Mouse (Mus musculus) forebrain, embryonic 15.5 days (tissue): ENCODE data around the gene Ascc2. TPM values are rescaled to one million over a fixed set of nuclear protein-coding genes. Genes with fewer than 3 reads are reported as not detected.

Source experiments
- ATAC-seq: fragments of 200-750 bp; cut with Nextera tagmentation; replicated peaks from 2 replicates; pipeline ENCODE4 v1.8.0; 2017; ENCODE audit warnings: mild to moderate bottlenecking, moderate TSS enrichment, moderate library complexity
- H3K27ac ChIP-seq: fragments of 300-500 bp; sonication (generic); replicated peaks from 2 replicates; pipeline ENCODE4 v1.5.1; 2015; ENCODE audit warnings: mild to moderate bottlenecking, inconsistent platforms
- H3K27me3 ChIP-seq: fragments of 300-500 bp; sonication (generic); 2 replicates; pipeline ENCODE4 v1.6.1; 2015; ENCODE audit warnings: inconsistent platforms
- H3K36me3 ChIP-seq: fragments of 300-500 bp; sonication (generic); 2 replicates; pipeline ENCODE4 v1.6.1; 2015; ENCODE audit warnings: mild to moderate bottlenecking, inconsistent platforms
- H3K4me1 ChIP-seq: fragments of 300-500 bp; sonication (generic); 2 replicates; pipeline ENCODE4 v1.6.1; 2015; ENCODE audit warnings: inconsistent platforms
- H3K4me2 ChIP-seq: fragments of 300-500 bp; sonication (generic); replicated peaks from 2 replicates; pipeline ENCODE4 v1.6.1; 2015; ENCODE audit warnings: mild to moderate bottlenecking, inconsistent platforms
- H3K4me3 ChIP-seq: fragments of 300-500 bp; sonication (generic); 2 replicates; pipeline ENCODE4 v1.5.1; 2015; ENCODE audit warnings: mild to moderate bottlenecking, inconsistent platforms
- H3K9ac ChIP-seq: fragments of 300-500 bp; sonication (generic); replicated peaks from 2 replicates; pipeline ENCODE4 v1.6.1; 2015; ENCODE audit warnings: mild to moderate bottlenecking, inconsistent platforms
- H3K9me3 ChIP-seq: fragments of 300-500 bp; sonication (generic); 2 replicates; pipeline ENCODE4 v1.6.1; 2016; ENCODE audit warnings: inconsistent platforms
- WGBS: fragments of 180-500 bp; shearing (Covaris S2); methylation state at CpG from one replicate; pipeline ENCODE4 v1.1.7; 2015; ENCODE audit warnings: mixed read lengths; 5-methylcytosine and 5-hydroxymethylcytosine counted together
- polyA plus RNA-seq: library from polyadenylated mRNA; unstranded; fragments of >200 nt; fragmentation: Nextera tagmentation; extraction: Ambion mirVana; gene quantifications from 2 replicates; pipeline ENCODE4 v1.2.1, GENCODE M21; 2015

The Ascc2 gene
- polyA plus RNA-seq, 1 experiment from 2014 or later = 24.0 TPM

GRCm38 (mm10) chr11:4731781-4732180, 94.2 kb downstream of the Ascc2 start:
- WGBS = 78% methylated on average over 7 of the region's 7 CpGs
- Histone ChIP-seq H3K4me1 (peaks cover 4% of the 10 kb centered on the region; the same call in 1 of the 2 replicates), H3K9me3 (no peaks in the 10 kb centered on the region), H3K36me3 (no peaks in the 10 kb centered on the region), H3K4me3 (no peak overlapping the region), H3K27ac (no peak overlapping the region), H3K9ac (no peak overlapping the region), H3K27me3 (no peaks in the 10 kb centered on the region), H3K4me2 (no peak overlapping the region)
- ATAC-seq = no peak

- H3K9me3 ChIP-seq = no peaks in the 10 kb centered on the region
- WGBS = 36% methylated on average over 12 of the region's 12 CpGs
- no peak overlapping the region for H3K4me2 ChIP-seq
- no peak overlapping the region for H3K9ac ChIP-seq
- H3K27ac ChIP-seq = no peak overlapping the region
- no peak for ATAC-seq
- no peaks in the 10 kb centered on the region for H3K36me3 ChIP-seq
- H3K27me3 ChIP-seq = no peaks in the 10 kb centered on the region
- peaks cover 11% of the 10 kb centered on the region for H3K4me1 ChIP-seq
- H3K4me3 ChIP-seq = no peak overlapping the region
Measured at GRCm38 (mm10) chr11:4734179-4734578, 96.6 kb downstream of the Ascc2 start.

Other genes starting within 250 kb of the Ascc2 start
- not detected in 2 replicates for gene Hormad2, start 196.6 kb upstream of the Ascc2 start, polyA plus RNA-seq
- gene Mtmr3, start 42.9 kb upstream of the Ascc2 start, polyA plus RNA-seq = 42.0 TPM in 2 replicates
- not detected in 2 replicates for gene Gm11032, start 17.7 kb upstream of the Ascc2 start, polyA plus RNA-seq
- gene Uqcr10, start 66.6 kb downstream of the Ascc2 start, polyA plus RNA-seq = 538 and 557 TPM in 2 replicates
- 72.3 and 78.4 TPM in 2 replicates for gene Zmat5, start 66.9 kb downstream of the Ascc2 start, polyA plus RNA-seq
- gene Cabp7, start 109.0 kb downstream of the Ascc2 start, polyA plus RNA-seq = 1.3 and 1.8 TPM in 2 replicates
- 67.2 and 67.3 TPM in 2 replicates for gene Nf2, start 211.8 kb downstream of the Ascc2 start, polyA plus RNA-seq
- 133 and 140 TPM in 2 replicates for gene Nipsnap1, start 236.2 kb downstream of the Ascc2 start, polyA plus RNA-seq